Mouse (Mus musculus): ENCODE data around the gene Chchd6.

Gene Chchd6

GRCm38 (mm10) chr6:89585696-89586095, 9.8 kb downstream of the Chchd6 start:
- no peak for DNase-seq (ENCODE audit: low read depth, low spot score)

- peak; percentile 57 for DNase-seq (ENCODE audit: low read depth, low spot score)
Observed at GRCm38 (mm10) chr6:89584634-89585409, 10.6 kb downstream of the Chchd6 start.

GRCm38 (mm10) chr6:89583170-89583569, 12.3 kb downstream of the Chchd6 start:
- DNase-seq (ENCODE audit: low read depth, low spot score) = no peak

GRCm38 (mm10) chr6:89574641-89575040, 20.8 kb downstream of the Chchd6 start:
- DNase-seq (ENCODE audit: low read depth, low spot score) = no peak

GRCm38 (mm10) chr6:89573768-89574167, 21.7 kb downstream of the Chchd6 start:
- DNase-seq (ENCODE audit: low read depth, low spot score) = no peak

- no peak for DNase-seq (ENCODE audit: low read depth, low spot score)
Observed at GRCm38 (mm10) chr6:89572921-89573636, 22.4 kb downstream of the Chchd6 start.

- no peak for DNase-seq (ENCODE audit: low read depth, low spot score)
Observed at GRCm38 (mm10) chr6:89569370-89569769, 26.1 kb downstream of the Chchd6 start.

GRCm38 (mm10) chr6:89566740-89567139, 28.7 kb downstream of the Chchd6 start:
- no peak for DNase-seq (ENCODE audit: low read depth, low spot score)

GRCm38 (mm10) chr6:89563381-89563780, 32.1 kb downstream of the Chchd6 start:
- no peak for DNase-seq (ENCODE audit: low read depth, low spot score)

GRCm38 (mm10) chr6:89560826-89561225, 34.6 kb downstream of the Chchd6 start:
- no peak for DNase-seq (ENCODE audit: low read depth, low spot score)

- no peak for DNase-seq (ENCODE audit: low read depth, low spot score)
Observed at GRCm38 (mm10) chr6:89557654-89558053, 37.8 kb downstream of the Chchd6 start.

- no peak for DNase-seq (ENCODE audit: low read depth, low spot score)
Observed at GRCm38 (mm10) chr6:89556566-89556965, 38.9 kb downstream of the Chchd6 start.

GRCm38 (mm10) chr6:89555971-89556370, 39.5 kb downstream of the Chchd6 start:
- DNase-seq (ENCODE audit: low read depth, low spot score) = no peak

GRCm38 (mm10) chr6:89554029-89554428, 41.4 kb downstream of the Chchd6 start:
- no peak for DNase-seq (ENCODE audit: low read depth, low spot score)

GRCm38 (mm10) chr6:89553012-89553704, 42.3 kb downstream of the Chchd6 start:
- DNase-seq (ENCODE audit: low read depth, low spot score) = peak; percentile 75

GRCm38 (mm10) chr6:89552321-89553011, 43.0 kb downstream of the Chchd6 start:
- no peak for DNase-seq (ENCODE audit: low read depth, low spot score)

- DNase-seq (ENCODE audit: low read depth, low spot score) = no peak
Observed at GRCm38 (mm10) chr6:89549157-89549556, 46.3 kb downstream of the Chchd6 start.

- no peak for DNase-seq (ENCODE audit: low read depth, low spot score)
Observed at GRCm38 (mm10) chr6:89547951-89548350, 47.5 kb downstream of the Chchd6 start.

- no peak for DNase-seq (ENCODE audit: low read depth, low spot score)
Observed at GRCm38 (mm10) chr6:89538102-89538751, 57.2 kb downstream of the Chchd6 start.

- DNase-seq (ENCODE audit: low read depth, low spot score) = no peak
Observed at GRCm38 (mm10) chr6:89535626-89536225, 59.7 kb downstream of the Chchd6 start.

GRCm38 (mm10) chr6:89524766-89525165, 70.7 kb downstream of the Chchd6 start:
- DNase-seq (ENCODE audit: low read depth, low spot score) = no peak
